Mouse (Mus musculus) CD8-positive naive resting alpha-beta T cell, adult 2 months (primary cell): ENCODE data around the gene Fcgr1.

Experiments
- DNase-seq, 2 experiments: peaks; one replicate each; pipeline ENCODE4 v3.0.0; 2022; ENCODE audit warnings: low read depth in 2 of 2, low spot score in 2 of 2

Gene Fcgr1

DNA sequence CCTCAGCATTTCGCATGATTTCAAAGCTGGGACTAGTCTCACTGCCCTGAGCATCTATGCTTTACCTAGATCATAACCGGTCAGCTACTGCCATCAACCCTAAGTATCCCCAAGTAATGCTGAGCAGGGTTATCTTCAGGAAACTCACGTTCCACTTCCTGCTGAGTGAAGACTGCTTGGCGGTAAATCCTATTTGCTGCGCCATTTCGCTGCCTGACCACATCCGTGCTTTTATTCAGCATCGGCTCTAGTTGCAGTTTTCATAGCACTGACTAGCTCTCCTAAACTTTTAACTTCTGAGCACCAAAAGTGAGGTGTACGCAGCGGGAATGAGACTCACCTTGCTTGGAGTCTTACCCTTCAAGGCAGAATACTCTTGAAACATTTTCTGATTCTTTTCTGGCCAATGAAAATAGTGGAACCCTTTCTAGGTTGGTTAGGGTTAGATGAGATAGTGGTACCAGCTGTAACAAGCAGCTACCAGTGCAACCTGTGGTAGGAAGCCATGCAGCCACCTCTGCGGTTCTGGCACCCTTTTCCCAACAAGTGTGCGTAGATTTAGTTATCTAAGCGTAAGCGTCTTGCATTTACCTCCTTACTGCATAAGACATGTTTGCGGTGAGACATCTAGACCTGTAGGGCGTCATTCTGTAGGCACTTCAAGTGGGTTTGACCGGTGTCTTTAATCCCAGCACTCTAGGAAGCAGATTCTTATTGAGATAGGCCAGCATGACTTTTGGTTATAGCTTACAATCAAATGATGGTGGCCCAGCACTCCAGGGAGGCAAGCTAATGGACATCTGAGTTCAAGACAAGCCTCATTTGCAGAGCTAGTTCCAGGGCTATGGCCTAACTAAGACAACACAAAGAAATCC is 19.9 kb downstream of the Fcgr1 start:
- peak; percentile 34 to 58 for DNase-seq

GRCm38 (mm10) chr3:96269511-96270474 is 24.0 kb downstream of the Fcgr1 start, which contains the start of gene Hist2h2bb:
Gene Hist2h2bb, plus strand, starts transcription at chr3:96269752.
- peak; percentile 70 to 78 for DNase-seq

- DNase-seq = peak in 1 of 2 experiments; percentile 23
Observed at GRCm38 (mm10) chr3:96268776-96269378, 24.9 kb downstream of the Fcgr1 start.

DNA sequence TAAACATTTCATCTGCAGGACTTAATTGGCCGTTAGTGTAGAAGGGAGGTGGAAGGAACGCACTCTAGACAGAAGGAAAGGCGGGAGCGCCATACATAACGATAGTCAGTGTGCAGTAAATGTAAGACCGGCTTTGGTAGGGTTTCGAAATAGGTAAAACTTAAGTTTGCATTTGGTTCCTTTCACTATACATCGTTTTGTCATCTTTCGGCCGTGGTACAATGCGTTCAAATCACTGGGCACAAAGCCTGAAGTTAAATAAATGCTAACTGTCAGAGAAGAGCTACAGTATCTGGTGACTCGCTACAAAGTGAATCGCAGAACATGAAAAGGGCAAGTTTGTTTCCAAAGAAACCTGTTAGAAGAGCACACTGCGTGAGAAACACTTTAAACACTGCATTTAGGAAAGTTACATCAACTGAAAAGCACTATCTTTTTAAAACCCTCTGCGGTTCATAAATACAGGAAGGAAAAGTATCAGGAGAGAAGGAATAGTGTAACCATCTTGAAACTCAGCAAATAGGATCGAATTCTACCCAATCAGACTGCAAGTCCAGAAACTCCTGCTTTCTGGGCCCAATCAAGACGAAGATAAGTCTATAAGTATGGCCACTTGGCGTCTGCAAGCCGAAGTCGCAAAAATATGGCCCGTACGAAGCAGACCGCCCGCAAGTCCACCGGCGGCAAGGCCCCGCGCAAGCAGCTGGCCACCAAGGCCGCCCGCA is 25.6 kb downstream of the Fcgr1 start, which contains the start of gene Hist2h3b:
TSS of gene Hist2h3b (plus strand) at position 604 of the 725 bp plus-strand sequence.
- peak; percentile 28 to 42 for DNase-seq

GRCm38 (mm10) chr3:96267541-96267940 is 26.2 kb downstream of the Fcgr1 start:
- no peak for DNase-seq

DNA sequence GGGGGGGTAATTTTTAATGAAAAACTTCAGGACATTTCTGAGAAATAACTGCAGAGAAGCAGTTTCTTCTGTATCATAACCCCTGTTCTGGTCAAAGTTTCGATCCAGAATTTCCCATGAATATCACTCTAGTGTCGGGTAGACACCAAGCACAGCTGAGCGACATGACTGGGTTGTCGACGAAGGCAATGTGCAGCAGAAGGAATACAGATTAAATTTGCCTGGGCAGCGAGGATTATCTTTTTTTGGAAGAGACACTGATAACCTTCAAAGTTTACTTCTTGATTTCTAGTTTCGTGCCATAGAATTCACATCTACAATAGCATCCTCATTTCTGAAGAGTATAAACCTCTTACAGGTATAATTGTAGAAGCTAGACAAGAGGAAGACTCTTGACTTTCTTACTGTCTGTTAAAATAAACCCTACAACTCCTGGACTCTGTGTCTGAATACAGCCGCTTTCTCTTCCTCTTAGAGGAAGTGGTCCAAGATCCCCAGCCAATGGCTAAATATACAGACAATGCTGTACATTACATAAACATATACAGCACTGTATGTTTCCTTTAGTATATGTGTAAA is 27.5 kb downstream of the Fcgr1 start:
- no peak for DNase-seq

GRCm38 (mm10) chr3:96264404-96264949 is 29.3 kb downstream of the Fcgr1 start:
- no peak for DNase-seq

- peak in 1 of 2 experiments; percentile 44 for DNase-seq
Observed at GRCm38 (mm10) chr3:96263558-96264403, 30.0 kb downstream of the Fcgr1 start.

- peak; percentile 91 to 96 for DNase-seq
Observed at GRCm38 (mm10) chr3:96262979-96263550, 30.7 kb downstream of the Fcgr1 start, which contains the start of gene Hist2h4. Gene Hist2h4, minus strand, starts transcription at chr3:96263311.

GRCm38 (mm10) chr3:96262216-96262875 is 31.4 kb downstream of the Fcgr1 start:
- DNase-seq = peak; percentile 43 to 50

DNA sequence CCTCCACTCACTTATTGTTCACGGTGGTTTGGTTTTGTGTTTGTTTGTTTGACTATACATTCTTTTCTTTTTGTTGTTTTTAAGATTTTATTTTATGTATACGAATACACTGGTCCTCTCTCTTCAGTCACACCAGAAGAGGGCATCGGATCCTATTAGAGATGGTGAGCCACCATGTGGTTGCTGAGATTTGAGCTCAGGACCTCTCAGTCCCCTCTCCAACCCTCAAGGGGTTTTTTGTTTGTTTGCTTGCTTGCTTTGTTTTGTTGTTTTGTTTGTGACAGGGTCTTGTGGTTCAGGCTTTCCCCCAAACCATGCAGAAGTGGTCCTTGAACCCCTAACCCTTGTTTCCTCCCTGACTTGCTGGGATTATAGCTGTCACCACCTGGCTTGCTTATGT is 32.1 kb downstream of the Fcgr1 start:
- DNase-seq = no peak

DNA sequence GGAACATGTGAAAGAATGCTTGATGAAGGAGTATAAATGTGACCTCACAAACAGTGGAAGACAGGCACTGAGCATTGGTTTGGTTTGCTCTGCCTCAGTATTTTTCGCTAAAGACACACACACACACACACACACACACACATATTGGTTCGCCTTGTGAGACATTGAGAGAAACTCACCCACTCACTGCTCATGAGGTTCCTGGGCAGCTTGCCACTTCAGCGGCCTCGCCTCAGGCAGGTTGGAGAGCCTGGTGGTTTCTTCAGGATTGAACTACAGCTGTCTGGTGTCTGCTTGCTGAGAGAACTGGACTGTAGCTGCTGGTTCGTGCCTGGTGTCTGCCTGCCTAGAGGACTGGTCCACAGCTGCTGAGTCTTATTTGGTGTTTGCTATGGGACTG is 33.5 kb downstream of the Fcgr1 start:
- DNase-seq = no peak

- DNase-seq = no peak
Observed at GRCm38 (mm10) chr3:96257190-96257589, 36.6 kb downstream of the Fcgr1 start.

DNA sequence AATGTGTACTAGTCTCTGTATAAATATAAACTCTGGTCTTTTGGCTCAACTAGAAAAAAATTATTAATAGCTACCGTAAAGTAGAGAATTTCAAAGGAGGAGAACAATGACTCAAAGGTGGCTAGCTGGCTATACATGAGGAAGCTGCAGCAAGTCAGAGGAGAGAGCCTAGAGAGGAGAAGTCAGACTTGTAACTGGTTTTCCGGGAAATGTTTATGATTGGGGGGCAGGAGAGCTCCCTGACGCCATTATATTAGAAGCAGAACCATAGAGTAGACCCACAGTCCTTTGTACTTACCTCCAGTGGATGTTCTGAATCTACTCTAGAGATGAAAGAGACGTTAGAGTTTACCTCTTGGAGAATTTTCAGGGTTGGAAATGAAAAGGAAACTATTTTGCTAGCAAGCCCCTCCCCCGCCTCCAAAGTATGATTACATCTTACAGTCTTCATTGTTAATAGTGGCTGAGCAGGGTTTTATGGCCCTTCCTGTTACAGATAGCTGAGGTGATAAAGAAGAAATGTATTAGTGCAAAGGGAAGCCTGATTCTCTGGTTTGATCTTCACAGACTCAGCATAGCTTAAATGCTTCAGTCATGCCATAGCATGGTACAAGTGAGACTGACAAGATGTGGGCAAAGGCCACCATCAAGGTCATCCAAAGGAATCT is 37.7 kb downstream of the Fcgr1 start:
- DNase-seq = no peak

- DNase-seq = no peak
Observed at GRCm38 (mm10) chr3:96254683-96255355, 39.0 kb downstream of the Fcgr1 start.

DNA sequence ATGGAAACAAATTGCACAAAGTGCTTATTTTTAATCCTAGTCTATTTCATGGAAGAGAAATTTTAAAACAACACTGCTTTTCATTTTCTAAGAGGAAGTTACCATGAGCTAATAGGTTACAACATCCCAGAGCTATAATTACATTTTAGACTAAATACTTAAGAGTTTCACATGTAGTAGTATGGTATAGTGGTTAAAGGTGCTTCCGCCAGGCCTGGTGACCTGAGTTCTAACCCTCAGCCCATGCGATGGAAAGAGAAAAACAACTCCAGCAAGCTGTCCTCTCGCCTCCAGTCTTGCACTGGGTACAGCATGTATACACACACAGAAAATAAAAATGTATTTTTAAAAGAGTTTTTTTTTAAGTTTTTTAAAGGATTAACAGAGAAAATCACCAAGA is 42.0 kb downstream of the Fcgr1 start:
- no peak for DNase-seq

- DNase-seq = no peak
Observed at GRCm38 (mm10) chr3:96250890-96251289, 42.9 kb downstream of the Fcgr1 start.
